Mouse (Mus musculus): ENCODE measurements at regions not wholly inside any gene's neighbourhood (a gene's known extent, or its start where the extent isn't known, plus 50 kb on each side); places are given as distances from the start of the nearest gene placed in this dataset.

DNA sequence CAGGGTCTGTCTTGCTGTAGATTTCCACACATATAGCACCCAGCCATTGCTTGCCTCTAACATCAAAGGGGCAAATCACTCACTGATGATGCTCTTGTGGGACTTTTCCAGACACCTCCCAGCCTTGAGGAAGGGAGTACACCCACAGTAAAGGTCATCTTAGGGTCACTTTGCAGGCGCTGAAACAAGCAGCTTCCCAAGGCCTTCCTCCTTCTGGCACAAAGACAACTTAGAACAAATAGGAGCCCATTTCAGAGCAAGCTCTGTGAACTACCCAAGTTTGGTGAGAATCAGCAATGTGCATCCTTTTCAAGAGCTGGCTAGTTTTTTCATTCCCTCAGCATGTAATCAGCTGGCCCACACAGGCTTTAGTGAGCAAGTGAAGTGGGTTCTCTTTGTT, 352.2 kb upstream of the Ubash3b start:
- DNase-seq (ENCODE audit: low read depth, low spot score), result peak; percentile 65

DNA sequence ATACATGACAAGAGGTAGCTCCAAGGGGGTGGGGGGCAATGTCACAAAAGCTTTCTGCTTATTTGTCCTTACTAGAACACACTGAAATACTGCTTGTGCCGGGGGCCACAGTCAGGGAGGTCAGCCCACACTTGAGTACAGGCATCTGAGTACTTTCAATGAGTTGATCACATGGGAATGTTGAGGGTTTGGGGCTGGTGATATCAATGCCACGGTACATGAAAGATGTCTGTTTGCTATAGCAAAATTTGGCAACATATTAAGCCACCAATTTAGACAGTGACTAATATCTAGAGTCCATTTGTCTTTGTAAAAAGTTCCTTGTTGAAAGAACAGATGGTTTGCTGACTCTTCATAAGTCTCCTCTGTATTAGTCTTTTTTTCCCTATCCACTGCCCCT, 348.1 kb upstream of the Ubash3b start:
- peak; percentile 62 for DNase-seq (ENCODE audit: low read depth, low spot score)

- DNase-seq (ENCODE audit: low read depth, low spot score), result peak; percentile 59
These were observed 347.2 kb upstream of the Ubash3b start for GRCm38 (mm10) chr9:41508746-41509145.

GRCm38 (mm10) chr9:41498326-41498725, 336.8 kb upstream of the Ubash3b start:
- peak; percentile 46 for DNase-seq (ENCODE audit: low read depth, low spot score)

DNA sequence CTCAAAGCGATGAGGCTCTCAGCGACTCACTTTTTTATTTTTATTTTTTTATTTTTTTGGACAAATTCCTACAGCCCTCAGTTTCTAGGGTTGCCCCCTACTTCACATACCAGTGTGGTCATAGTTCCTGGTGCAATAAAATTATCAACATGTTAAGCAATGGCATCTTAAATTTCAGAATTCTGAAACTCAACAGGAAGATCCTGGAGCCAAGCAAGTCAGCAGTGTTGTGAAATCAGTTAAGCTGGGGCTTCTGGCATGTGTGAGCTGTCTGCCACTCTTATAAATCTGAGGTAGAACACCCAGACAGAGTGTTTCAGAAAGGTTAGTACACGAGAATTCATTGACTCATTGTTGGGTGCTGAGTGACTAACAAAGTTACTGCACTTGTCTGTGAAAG, 328.6 kb upstream of the Ubash3b start:
- DNase-seq (ENCODE audit: low read depth, low spot score), result peak; percentile 42

DNA sequence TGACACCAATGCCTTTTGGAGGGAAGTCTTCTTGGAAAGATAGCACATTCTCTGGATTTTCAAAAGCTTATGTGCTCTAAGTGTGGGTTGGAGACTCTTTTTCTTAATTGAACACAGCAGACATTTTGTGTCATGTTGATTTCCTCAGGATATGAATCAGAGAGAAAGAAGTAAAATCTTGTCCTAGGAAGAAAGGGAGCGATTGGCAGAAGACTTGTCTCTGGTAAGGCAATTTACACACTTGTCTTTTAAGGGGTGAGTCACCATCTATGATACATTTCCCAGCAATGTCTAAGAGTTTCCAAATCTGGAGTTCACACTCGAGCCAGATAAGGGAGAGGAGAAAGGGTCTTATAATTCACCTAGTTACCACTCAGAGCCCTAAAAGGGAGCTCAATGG, 326.5 kb upstream of the Ubash3b start:
- DNase-seq (ENCODE audit: low read depth, low spot score), result peak; percentile 86

GRCm38 (mm10) chr9:41483218-41483617, 321.7 kb upstream of the Ubash3b start:
- no peak for DNase-seq (ENCODE audit: low read depth, low spot score)

DNA sequence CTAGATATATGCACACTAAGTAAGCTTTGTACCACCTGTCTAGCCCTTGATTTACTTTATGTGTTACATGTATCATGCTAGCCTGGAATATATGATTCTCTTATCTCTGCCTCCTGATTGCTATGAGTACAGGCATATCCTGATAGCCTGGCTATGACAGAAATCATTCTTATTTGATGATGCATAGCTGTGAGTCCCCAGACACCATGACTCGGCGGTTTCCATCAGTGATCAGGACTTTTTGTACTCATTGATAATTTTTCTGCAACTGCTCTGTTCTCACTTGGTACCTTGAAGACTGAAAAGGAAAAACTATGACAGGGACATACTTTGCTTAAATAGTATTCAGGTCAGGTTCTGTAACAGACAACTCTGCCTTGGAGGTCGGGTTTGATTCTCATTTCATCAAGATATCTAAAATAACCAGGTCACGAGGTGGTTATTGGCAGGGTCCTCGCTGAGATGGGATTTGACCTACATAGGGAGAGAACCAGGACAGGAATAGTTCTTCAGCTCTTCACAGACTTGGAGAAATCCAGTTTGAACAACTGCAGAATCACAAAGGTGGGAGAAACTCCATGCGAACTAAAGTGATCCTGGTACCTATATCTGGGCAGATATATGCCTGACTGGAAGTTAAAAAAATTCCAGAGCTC, 320.2 kb upstream of the Ubash3b start:
- DNase-seq (ENCODE audit: low read depth, low spot score), result peak; percentile 56

DNA sequence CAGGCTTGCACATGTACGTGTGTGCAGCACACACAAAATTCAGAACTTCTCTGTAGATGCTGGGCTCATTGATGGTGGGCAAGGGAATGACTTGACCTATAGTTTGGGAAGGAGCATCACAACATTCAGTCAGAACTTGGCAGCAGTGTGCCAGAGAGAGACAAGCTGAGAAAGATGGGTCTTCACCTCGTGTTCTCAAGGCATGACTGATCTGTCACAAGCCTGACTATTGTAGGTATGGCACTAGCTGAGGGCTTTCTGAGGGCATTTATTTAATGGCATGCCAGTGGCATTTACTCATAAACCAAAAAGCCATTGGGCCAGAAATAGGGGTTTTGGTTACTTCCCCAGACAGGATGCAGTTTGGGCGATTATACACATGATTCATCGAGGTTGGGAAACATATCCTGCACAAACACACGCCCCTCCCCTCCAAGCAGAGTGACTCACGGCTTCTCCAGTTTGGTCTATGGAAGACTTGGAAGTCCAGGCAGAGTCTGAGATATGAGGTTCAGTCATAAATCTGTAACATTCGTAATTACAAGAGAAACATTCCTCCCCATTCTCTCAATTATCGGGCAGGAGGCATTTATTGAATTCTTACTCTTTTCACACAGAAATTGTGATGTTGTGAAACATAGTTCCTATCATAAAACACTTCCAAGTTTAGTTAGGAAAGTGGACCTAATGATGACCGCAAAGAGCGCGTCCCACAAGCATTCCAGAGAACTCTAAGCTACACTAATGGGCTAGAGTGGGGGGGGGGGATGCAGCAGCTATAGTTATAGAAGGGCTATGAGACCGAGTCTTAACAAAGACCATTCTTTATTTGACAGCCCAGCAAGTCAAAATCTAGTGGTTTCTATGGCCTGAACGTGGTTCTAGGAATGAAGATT, 318.6 kb upstream of the Ubash3b start:
- DNase-seq (ENCODE audit: low read depth, low spot score), result peak; percentile 98

DNA sequence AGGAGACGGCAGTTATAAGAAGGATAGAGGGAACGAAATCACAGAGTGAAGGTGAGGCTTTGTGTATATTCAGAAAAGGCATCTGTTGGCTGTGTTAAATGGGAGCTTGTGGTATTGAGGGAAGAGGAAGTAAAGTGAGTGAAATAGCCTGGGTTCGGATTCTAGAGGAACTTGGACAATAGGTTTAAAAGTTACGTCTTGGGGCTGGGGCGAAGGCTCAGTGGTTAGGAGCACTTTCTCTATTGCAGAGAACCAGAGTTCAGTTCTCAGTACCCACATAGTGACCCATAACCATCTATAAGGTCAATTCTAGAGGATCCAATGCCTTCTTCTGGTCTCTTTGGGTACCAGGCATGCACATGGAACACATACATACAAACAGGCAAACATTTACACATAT, 317.6 kb upstream of the Ubash3b start:
- DNase-seq (ENCODE audit: low read depth, low spot score), result no peak

GRCm38 (mm10) chr9:41478106-41478848, 316.8 kb upstream of the Ubash3b start:
- peak; percentile 49 for DNase-seq (ENCODE audit: low read depth, low spot score)

DNA sequence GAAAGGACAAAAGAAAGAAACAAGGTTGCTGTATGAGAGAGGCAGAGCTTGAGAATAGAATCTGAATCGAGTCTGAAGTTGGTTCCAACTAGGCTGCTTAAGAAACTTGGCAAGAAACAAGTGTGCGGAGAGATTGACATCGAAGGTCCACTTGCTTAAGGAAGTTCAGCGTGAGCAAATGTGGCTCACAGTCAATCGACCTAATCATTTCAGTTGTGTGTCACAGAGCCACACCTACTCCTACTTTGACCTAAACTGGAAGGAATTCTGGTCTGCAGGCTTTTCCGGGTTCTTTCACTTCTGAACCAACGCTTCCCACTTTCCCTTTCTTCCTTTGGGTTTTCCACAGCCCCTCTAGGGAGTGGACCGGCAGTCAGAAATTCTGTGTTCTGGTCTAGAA, 313.8 kb upstream of the Ubash3b start:
- DNase-seq (ENCODE audit: low read depth, low spot score), result peak; percentile 90

- DNase-seq (ENCODE audit: low read depth, low spot score), result no peak
These were observed 313.4 kb upstream of the Ubash3b start for GRCm38 (mm10) chr9:41474945-41475297.

GRCm38 (mm10) chr9:41474244-41474944, 312.9 kb upstream of the Ubash3b start:
- peak; percentile 90 for DNase-seq (ENCODE audit: low read depth, low spot score)

DNA sequence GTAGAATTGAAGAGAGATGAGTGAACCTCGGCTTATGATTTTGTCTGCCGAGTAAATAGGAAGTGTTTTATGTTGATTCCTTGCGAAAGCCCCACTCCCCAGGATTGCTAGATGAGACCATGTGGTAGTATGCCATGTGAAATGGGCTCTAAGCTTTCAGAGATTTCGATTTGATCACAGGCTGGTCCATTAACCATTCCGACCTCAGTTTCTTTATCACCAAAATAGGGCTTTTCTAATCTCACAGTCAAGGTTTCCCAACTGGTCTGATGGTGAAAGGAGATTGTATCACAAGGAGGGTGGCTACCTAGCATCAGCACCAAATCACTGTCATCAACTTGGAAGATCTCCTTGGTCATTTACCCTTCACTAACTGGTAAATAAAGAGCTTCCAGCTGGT, 312.0 kb upstream of the Ubash3b start:
- no peak for DNase-seq (ENCODE audit: low read depth, low spot score)

DNA sequence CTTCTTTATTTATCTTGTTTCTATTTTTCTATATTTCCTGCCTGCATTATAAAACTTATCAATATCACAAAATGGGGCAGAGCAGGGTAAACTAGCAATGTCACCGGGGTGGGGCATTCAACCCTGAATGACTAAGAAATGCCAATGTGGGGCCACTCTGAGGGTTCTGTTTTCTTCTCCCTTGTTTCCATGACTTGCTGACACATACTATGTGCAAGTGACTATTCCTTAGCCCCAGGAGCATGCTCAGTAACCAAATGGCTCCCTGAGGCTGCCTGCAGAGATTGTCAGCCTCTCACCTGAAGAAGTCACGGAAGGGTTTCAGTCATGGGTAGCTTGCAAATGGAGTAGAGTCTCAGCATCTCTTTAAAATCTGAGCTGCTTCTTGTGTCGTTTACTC, 309.8 kb upstream of the Ubash3b start:
- DNase-seq (ENCODE audit: low read depth, low spot score), result no peak

DNA sequence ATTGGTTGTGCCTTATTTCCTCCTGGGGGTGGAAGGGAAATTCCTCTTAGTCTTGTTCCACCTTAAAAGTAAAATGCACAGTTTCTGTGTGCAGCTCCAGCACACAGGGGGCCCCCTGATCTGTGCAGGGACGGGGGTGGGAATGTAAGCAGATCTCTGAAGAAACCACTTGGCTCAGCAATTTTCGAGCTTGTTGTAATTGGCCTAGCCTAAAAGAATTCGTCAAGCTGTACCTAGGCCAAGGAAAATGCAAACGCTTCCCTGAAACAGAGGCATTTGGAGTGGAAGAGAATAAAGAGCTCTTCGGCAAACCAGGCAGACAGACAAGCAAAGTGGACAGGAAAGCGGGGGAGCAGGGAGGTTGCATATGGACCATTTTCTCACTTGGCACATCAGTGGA, 308.5 kb upstream of the Ubash3b start:
- DNase-seq (ENCODE audit: low read depth, low spot score), result no peak

DNA sequence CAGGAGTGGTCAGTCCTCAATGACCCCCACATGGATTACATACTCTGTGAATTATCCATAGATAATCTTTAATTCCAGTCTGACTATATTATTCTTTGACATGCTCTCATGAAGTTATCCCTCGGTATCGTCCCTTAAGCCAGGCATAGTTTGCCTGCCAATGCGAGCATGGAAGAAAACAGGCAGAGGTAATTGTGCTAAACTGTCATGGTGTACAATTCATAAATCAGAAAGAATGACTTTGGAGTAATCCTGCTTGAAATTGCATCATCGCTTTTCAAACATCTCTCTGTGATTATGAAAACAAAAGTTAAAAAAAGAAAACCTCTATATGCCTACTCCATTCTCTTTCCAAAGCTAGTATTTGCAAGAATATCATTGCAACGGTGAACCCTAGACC, 307.9 kb upstream of the Ubash3b start:
- peak; percentile 42 for DNase-seq (ENCODE audit: low read depth, low spot score)

DNA sequence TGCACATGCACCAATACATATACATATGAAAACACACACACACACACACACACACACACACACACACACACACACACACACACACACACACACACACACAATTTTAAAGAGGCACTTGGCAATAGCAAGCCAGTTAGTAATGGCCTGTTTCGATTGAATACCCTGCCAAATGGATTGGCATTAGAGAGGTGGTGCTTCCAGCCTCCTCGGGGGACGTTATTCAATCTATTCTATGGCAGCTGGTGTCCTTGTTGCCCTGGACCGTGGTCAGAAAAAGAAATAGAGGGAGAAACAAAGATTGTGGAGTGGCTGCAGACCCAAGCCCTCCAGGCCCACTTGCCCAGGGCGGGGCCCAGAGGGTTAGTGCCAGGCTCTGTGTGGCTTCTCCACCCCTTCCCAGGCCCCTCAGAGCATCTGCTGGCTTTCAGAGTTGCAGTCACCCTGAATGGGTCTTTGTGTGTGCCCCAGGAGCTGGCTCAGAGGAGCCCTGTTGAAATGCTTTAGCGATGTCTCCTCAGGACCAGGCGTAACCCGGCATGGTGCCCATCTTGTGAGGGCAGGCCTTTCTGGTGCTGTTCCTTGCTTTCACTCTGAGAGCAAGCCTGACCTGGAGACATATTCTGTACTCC, 302.7 kb upstream of the Ubash3b start:
- peak; percentile 83 for DNase-seq (ENCODE audit: low read depth, low spot score)

- DNase-seq (ENCODE audit: low read depth, low spot score), result peak; percentile 97
These were observed 300.2 kb upstream of the Ubash3b start for GRCm38 (mm10) chr9:41461742-41462141.

- no peak for DNase-seq (ENCODE audit: low read depth, low spot score)
These were observed 299.2 kb upstream of the Ubash3b start for GRCm38 (mm10) chr9:41460709-41461108.
